Mouse (Mus musculus): ENCODE results near the gene Anp32e.

DNA sequence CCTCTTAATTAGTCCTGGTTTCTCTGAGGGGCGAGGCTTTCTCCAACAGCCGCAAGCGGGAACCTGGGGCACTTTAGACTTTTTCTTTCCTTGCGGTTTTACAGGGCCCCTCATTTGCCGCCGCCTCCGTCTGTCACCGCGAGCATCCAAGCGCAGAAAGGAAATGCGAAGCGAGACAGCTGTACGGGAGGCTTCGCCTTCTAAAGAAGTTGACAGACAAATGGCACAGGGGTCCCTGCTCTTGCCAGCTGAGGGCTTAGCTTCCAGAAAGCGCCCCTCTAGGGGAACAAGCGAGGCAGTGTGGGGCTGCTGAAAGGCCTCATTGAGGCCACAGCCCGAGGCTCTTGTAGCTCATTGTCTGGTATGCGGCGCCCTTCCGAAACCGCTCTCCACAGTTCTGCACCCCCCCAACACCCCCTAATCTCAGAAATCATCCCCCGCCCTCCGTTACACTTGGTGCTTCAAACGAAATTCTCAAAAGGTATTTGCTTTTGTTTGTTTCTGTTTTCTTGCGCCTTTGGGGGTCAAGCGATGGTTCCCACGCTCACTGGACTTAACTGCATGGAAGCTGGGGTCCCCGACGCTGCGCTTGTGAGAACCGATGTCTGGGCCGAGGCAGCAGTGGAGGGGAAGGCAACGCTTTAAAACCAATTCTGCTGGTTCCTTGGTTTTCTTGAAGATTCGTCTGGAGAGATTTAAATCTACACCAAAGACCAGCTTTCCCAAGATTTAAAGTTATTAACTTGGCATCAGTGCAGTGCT is 44.0 kb downstream of the Anp32e start:
- TF ChIP-seq CTCF (IDR thresholded peaks at IDR 0.05; ENCODE audit: low read depth, low read length): no peak
- no peak for TF ChIP-seq POLR2A (IDR thresholded peaks at IDR 0.05; ENCODE audit: extremely low read depth, insufficient read depth, low read length)

All from liver, adult 2 months (tissue).